Mouse (Mus musculus) CD4-positive, CD25-positive, alpha-beta regulatory T cell, adult 9 weeks (primary cell): ENCODE measurements around the gene Cit. TPM values are rescaled to one million over a fixed set of nuclear protein-coding genes. Genes with fewer than 3 reads are reported as not detected.

Experiments used
- polyA plus RNA-seq: library from polyadenylated mRNA; unstranded; fragments of 100-300 nt; shearing (Covaris generic); gene quantifications from one replicate; pipeline ENCODE4 v1.2.1, GENCODE M21; 2017

The Cit gene
- polyA plus RNA-seq, result 2.7 TPM

GRCm38 (mm10) chr5:115844766-115845634 is at the start of gene Cit:
Cit (plus strand) TSS chr5:115845278.

GRCm38 (mm10) chr5:116024327-116024739 is 179.3 kb downstream of the Cit start, which contains the start of gene Prkab1:
Prkab1 (minus strand) TSS chr5:116024508.

Other genes with a start within 250 kb of the Cit start
- gene Rab35, start 213.4 kb upstream of the Cit start, polyA plus RNA-seq, result 5.0 TPM
- gene Bicdl1, start 113.7 kb upstream of the Cit start, polyA plus RNA-seq, result 15.0 TPM
- gene Prkab1, start 179.2 kb downstream of the Cit start, polyA plus RNA-seq, result 67.0 TPM
- gene Tmem233, start 238.0 kb downstream of the Cit start, polyA plus RNA-seq, result not detected